Mouse (Mus musculus) mouse embryonic stem cell (cell line): Measurements from ENCODE around the gene Myo18b.

ENCODE experiments used
- in situ Hi-C, 2 experiments: fragments of 300-500 bp; cut with MboI; formaldehyde crosslinking; loops; 1 replicate in 1 of 2; 3 replicates in 1 of 2; pipeline ENCODE4 v1.14.3; 2019 to 2020; ENCODE audit warnings: low sequenced_read_pairs in 2 of 2, low pct_unique_long_range_greater_than_20kb in 1 of 2, mixed read lengths in 1 of 2; ENCODE audit not compliant: unreplicated experiment in 1 of 2

Myo18b gene

GRCm38 (mm10) chr5:112773429-112773828, 122.7 kb downstream of the Myo18b start:
- in situ Hi-C loops: loop anchor here in 1 of 2 experiments (25.0 kb wide), 1 partner anchor 236 kb away; no protein-coding TSS in a partner anchor

- in situ Hi-C loops: loop anchor here in 1 of 2 experiments (25.0 kb wide), 1 partner anchor 234 kb away; no protein-coding TSS in a partner anchor
Observed at GRCm38 (mm10) chr5:112771376-112771901, 124.7 kb downstream of the Myo18b start.

GRCm38 (mm10) chr5:112769721-112770119, 126.4 kb downstream of the Myo18b start:
- in situ Hi-C loops: loop anchor here in 1 of 2 experiments (25.0 kb wide), 1 partner anchor 232 kb away; no protein-coding TSS in a partner anchor

- in situ Hi-C loops: loop anchor here in 1 of 2 experiments (25.0 kb wide), 1 partner anchor 232 kb away; no protein-coding TSS in a partner anchor
Observed at GRCm38 (mm10) chr5:112769020-112769720, 127.0 kb downstream of the Myo18b start.

GRCm38 (mm10) chr5:112768556-112768955, 127.6 kb downstream of the Myo18b start:
- in situ Hi-C loops: loop anchor here in 1 of 2 experiments (25.0 kb wide), 1 partner anchor 231 kb away; no protein-coding TSS in a partner anchor

- in situ Hi-C loops: loop anchor here in 1 of 2 experiments (25.0 kb wide), 1 partner anchor 224 kb away; no protein-coding TSS in a partner anchor
Observed at GRCm38 (mm10) chr5:112761415-112762075, 134.6 kb downstream of the Myo18b start.

- in situ Hi-C loops: loop anchor here in 1 of 2 experiments (25.0 kb wide), 1 partner anchor 218 kb away; no protein-coding TSS in a partner anchor
Observed at GRCm38 (mm10) chr5:112755581-112755980, 140.6 kb downstream of the Myo18b start.

- in situ Hi-C loops: loop anchor here in 1 of 2 experiments (25.0 kb wide), 1 partner anchor 212 kb away; no protein-coding TSS in a partner anchor
Observed at GRCm38 (mm10) chr5:112749634-112750033, 146.5 kb downstream of the Myo18b start.

GRCm38 (mm10) chr5:112748001-112748719, 148.0 kb downstream of the Myo18b start:
- in situ Hi-C loops: no loop called here

GRCm38 (mm10) chr5:112747306-112747930, 148.7 kb downstream of the Myo18b start:
- in situ Hi-C loops: no loop called here

- in situ Hi-C loops: no loop called here
Observed at GRCm38 (mm10) chr5:112745176-112745575, 151.0 kb downstream of the Myo18b start.

GRCm38 (mm10) chr5:112744571-112744970, 151.6 kb downstream of the Myo18b start:
- in situ Hi-C loops: no loop called here

- in situ Hi-C loops: no loop called here
Observed at GRCm38 (mm10) chr5:112743121-112743520, 153.0 kb downstream of the Myo18b start.

- in situ Hi-C loops: no loop called here
Observed at GRCm38 (mm10) chr5:112740651-112741050, 155.5 kb downstream of the Myo18b start.

GRCm38 (mm10) chr5:112735040-112735439, 161.1 kb downstream of the Myo18b start:
- in situ Hi-C loops: no loop called here

- in situ Hi-C loops: no loop called here
Observed at GRCm38 (mm10) chr5:112730604-112731003, 165.6 kb downstream of the Myo18b start.

GRCm38 (mm10) chr5:112728432-112728831, 167.7 kb downstream of the Myo18b start:
- in situ Hi-C loops: no loop called here
